Mouse (Mus musculus): Measurements from ENCODE around the gene Gm8660.
"Not testable (repeated sequence)": the region's sequence is repeated elsewhere in the genome, so short reads cannot be mapped to it uniquely, and the experiment has no call there.

The Gm8660 gene

GRCm38 (mm10) chr7:22370939-22371338 lies at the start of gene Gm8660:
Gene Gm8660, minus strand, starts transcription at chr7:22371039.
- not testable (repeated sequence) for DNase-seq (ENCODE audit: low spot score)

- DNase-seq (ENCODE audit: low spot score), result not testable (repeated sequence)
These were observed 42.4 kb upstream of the Gm8660 start, which contains the start of gene Vmn1r148 for GRCm38 (mm10) chr7:22413283-22413682. Gene Vmn1r148, plus strand, starts transcription at chr7:22413583.

- not testable (repeated sequence) for DNase-seq (ENCODE audit: low spot score)
These were observed 41.2 kb downstream of the Gm8660 start, which contains the start of gene Gm4187 for GRCm38 (mm10) chr7:22329617-22330016. Gene Gm4187, minus strand, starts transcription at chr7:22329717.

Measured in spleen, adult 12 weeks (tissue).